Mouse (Mus musculus) thymus, adult 18-20 months (tissue): ENCODE results near the gene Strn4.

Source experiments
- DNase-seq, 2 experiments: peaks; one replicate each; pipeline ENCODE4 v3.0.0; 2022; ENCODE audit warnings: mixed read lengths in 2 of 2

The Strn4 gene

DNA sequence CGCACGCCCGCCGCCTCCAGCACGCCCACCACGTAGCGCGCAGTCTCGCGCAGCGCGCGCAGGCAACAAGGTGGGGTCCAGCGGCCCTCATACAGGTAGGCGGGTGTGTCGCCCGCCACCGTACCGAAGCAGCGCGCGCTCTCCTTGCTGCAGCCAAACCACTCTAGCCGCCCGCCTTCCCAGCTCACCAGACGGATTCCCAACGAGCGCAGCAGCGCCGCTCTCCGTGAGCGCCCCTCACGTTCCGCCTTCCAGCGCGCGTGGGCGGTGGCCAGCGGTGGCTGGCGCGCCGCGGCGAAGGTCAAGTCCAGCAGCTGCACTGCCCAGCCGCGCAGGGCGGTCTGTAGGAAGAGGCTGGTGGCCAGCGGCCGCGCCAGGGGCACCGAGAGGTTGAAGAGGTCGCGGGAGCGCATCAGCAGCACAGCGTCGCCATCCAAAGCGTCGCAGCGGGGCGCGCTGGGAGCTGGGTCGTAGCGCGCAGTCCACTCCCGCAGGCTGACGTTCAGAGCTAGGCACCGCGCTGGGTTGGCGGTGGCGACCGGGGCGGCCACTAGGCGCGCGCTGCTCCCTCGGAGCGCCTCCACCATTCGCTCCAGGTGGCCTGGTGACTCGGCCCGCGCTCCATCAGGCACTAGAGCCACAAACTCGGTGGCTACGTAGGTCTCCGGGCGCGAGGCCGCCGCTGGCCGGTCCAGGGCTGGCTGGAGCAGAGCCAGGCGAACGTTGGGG, 4.6 kb upstream of the Strn4 start:
- DNase-seq = no peak

DNA sequence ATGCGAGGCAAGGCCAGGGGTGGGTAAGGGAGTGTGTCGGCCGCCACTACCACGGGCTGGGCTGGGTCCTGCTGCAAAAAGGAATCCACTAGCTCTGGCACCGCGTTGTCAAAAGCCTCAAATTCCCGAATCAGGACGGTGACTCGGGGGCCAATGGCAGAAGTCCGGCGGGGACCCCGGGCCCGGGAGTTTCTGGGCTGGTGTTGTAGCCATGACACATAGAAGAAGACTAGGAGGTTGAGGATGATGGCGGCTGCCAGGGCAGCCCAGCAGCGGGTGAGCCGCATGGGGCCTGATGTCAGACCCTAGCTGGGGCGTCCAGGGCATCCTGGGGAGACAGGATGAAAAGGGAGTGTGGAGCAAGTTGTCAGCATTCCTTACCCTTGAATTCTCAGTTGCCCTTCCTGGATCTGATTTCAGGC, 4.0 kb upstream of the Strn4 start:
- DNase-seq = no peak

DNA sequence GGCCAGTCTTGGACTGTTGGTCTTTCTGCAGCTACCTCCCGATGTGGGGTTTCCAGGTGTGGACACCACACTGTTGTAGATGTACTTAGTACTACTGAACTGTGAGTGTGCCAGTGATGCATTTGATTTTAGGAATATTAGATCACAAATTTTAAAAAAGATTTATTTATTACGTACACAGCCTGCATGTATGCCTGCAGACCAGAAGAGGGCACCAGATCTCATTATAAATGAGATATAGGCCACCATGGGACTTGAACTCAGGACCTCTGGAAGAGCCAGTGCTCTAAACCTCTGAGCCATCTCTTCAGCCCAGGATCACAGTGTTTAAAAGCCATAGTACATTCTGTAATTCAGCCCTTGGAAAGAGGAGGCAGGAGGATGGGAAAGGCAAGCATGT, 3.2 kb upstream of the Strn4 start:
- no peak for DNase-seq

GRCm38 (mm10) chr7:16816078-16816474, 387 bp downstream of the Strn4 start:
- DNase-seq = peak; percentile 70 to 73

- DNase-seq = peak; percentile 29 to 43
These were observed 910 bp downstream of the Strn4 start, which contains the start of gene Fkrp for GRCm38 (mm10) chr7:16816475-16817122. Gene Fkrp (minus strand): TSS chr7:16816732.

DNA sequence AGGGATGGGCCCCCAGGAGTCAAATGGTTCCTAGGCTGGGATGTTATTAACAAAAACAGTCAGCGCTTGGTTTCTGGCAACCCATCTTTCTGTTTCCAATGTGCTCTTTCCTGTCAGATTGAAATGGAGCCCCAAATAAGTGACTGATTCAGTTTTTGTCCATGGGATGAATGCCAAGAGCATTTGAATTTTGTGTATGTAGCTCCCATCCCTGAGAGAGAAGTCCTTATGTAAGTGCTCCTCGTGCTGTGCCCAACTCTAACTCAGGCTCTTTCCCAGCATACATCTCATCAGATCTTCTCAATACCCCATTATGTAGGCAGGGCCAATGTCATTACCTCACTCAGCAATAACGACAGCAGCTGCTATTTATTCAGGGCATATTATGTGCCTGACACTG, 2.0 kb downstream of the Strn4 start:
- no peak for DNase-seq

DNA sequence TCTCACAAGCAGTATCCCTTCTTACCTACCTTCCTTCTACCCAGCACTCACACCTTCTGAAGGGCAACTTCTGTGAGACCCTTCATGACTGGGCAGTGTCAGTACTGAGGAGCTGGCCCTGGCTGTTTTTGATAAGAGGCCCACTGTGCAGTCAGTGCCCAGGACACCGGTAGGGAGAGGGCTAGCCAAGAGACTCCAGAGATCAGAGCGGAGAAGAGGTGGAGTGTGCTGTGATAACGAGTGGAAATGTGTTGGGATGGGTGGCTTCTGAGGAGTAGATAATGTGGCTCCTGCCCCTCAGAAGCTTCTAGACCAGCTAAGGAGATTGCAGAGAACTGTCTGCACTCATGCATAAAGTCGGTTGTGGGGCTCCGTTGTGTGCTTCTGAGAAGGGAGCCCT, 4.1 kb downstream of the Strn4 start:
- DNase-seq = no peak

- no peak for DNase-seq
These were observed 4.6 kb downstream of the Strn4 start for GRCm38 (mm10) chr7:16820271-16820763.

DNA sequence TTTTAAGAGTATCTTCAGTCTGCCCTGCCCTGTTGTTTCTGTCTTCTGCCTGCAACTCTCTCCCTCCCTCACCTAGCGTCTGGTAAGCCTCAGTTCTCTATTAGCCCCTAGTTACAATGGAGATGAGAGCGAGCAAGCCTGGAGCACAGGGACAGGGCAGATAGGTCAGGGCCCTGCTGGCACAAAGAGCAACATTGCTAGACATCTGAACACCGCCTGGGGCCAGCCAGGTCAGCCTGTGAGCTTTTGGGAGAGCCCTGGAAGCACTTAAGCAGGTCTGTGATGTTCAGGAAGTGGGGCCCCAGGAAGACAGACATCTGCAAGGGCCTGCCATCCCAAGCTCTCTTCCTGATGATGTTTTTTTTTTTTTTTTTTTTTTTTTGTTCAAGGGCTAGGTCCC, 5.4 kb downstream of the Strn4 start:
- DNase-seq = no peak

DNA sequence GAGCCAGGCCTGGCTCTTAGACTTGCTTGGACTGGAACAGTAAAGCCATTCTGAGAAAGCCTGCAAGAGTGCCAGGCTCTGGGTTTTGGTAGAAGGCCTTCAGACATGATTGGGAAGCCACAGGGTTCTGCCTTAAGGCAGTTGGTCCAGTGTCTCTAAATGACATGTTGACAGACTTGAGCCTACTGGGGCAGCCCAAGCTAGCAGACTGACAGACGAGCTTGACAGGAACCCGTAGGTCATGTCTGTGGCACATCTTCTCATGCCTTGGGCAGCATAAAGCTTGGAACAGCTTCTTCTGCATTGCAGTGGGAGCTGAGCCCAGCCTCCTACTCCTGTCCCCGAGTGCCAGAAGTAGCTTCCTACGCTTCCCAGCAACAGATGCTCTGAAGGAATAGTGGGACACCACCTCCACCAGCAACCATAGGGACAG, 6.0 kb downstream of the Strn4 start:
- no peak for DNase-seq

DNA sequence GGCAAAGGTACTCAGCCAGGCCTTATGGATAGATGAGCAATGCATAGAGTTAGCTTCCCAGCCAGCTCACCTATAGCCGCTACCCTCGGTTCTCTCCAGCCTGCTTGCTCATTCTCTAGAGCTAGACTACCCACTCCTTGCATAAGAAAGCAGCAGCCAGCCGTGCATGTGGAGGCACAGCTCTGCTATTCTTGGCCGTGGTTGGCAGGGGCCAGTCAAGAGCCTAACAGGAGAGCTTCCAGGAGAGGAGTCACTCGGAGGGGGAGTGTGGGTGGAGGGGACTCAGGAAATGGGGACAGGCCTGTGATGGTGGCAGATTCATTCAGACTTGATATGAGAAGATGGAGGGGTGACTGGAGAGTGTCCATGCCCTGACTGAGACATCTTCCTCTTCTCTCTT, 8.0 kb downstream of the Strn4 start:
- DNase-seq = no peak

- no peak for DNase-seq
These were observed 10.1 kb downstream of the Strn4 start for GRCm38 (mm10) chr7:16825785-16826184.

GRCm38 (mm10) chr7:16826571-16826970, 10.9 kb downstream of the Strn4 start:
- no peak for DNase-seq

DNA sequence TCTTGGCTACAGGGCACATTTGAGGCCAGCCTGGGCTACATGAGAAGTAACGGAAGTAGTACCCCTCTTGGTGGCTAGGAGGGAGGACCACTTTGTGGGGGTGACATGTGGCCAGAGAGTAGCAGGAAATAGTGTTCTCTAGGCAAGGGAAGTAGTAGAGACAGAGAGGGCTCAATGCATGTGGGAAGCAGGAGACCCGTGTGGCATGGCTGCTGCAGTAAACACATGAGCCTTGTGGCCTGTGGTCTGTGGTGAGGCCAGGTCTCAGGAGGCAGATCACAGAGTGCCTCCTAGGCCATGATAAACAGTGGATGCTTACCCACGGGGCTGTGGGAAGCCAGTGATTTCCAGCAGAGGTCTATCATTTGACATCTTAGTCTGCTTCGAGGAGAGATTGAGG, 11.6 kb downstream of the Strn4 start:
- no peak for DNase-seq

- no peak for DNase-seq
These were observed 14.8 kb downstream of the Strn4 start for GRCm38 (mm10) chr7:16830449-16830848.

GRCm38 (mm10) chr7:16837916-16838803, 22.5 kb downstream of the Strn4 start:
- DNase-seq = peak in 1 of 2 experiments; percentile 31

GRCm38 (mm10) chr7:16838804-16839426, 23.2 kb downstream of the Strn4 start:
- DNase-seq = no peak

DNA sequence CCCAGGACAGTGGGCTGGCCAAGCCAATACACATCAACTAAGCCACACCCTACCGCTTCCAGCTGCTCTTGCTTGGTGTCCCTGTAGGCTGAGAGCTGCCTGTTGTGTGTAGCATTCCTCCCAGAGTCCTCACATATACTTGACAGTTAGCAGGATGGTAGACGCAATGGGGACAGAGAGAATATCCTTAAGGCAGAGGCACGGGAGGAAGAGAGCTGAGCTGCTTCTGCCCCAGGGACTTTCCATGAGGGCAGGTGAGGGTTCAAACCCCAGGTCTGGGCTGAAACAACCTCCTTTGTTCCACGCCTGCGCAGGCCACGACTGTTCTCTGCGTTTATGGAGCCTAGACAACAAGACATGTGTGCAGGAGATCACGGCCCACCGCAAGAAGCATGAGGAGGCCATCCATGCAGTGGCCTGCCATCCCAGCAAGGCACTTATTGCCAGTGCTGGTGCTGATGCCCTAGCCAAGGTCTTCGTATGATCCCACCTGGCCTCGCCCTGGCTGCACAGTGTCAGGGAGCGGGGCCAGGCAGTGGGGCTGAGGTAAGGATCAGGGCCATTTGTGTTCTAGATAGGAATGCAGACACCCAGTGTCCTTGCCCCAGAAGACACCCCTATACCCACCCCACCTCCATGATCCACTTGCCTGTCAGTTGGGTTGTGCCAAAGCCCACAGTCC, 23.9 kb downstream of the Strn4 start:
- no peak for DNase-seq

GRCm38 (mm10) chr7:16840109-16840491, 24.4 kb downstream of the Strn4 start:
- DNase-seq = no peak

DNA sequence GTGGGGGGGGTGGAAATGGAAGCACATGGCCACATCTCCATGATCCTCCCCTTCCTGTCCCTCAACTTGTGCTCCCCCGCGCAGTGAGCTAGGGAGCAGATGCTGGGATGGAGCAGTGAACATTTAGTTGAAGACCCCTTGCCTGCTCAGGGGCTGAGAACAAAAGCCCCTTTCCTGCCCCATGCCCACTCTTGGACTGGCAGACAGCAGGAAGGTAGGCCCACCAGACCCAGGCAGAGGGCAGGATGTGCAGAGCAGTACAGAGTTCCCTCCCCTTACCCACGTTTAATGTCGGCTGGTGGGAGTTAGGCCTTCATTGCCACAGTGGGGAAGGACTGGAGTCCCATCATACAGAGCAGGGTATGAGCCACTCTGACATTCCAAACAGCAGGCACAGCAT, 25.4 kb downstream of the Strn4 start:
- DNase-seq = peak; percentile 41 to 56

DNA sequence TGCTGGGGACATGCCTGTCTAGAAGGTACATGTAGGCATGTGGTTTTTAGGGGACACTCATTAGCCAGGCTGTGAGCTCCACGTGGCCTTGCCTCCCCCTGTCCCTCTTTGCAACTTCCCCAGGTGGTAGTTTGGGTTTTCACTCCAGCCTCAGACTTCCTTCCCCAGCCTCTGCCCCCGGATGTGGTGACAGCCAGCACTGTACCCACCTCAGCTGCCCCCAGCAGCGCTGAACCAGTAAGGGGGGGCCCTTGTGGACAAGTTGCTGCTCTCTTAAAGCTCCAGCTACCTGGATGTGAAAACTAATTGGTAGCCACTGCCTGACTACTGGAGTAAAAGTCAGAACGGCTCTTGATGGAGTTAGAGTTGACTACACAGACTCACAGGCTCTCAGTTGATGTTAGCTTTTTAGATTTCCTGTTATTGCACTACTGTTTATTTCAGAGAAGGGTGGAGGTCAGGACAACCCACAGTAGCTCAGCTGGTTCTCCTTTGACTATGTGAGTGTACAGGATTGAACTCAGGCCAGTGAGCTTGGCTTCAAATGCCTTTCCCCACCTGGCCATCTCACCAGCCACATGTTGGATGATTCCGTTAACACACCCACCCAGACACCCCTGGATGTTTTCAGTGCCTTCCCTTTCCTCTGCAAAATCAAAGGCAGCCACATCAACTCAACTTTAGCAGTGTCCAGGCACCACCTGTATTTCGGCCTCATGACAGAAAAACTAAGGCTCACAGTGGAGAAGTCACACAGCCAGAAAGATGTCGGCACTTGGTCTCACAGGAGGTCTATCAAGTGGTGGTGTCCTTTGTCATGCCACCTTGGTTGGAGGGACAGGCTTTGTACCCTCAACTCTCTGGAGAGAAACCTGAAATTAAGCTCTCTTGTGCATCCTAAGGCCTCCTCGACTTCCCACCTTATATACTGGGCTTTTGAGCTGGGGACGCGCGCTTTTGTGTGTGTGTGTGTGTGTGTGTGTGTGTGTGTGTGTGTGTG, 26.2 kb downstream of the Strn4 start:
- peak; percentile 83 to 89 for DNase-seq
